Mouse (Mus musculus): ENCODE measurements at regions not wholly inside any gene's neighbourhood (a gene's known extent, or its start where the extent isn't known, plus 50 kb on each side); places are given as distances from the start of the nearest gene placed in this dataset.

GRCm38 (mm10) chr10:11780302-11780701, 437.1 kb downstream of the Epm2a start:
- TF ChIP-seq CTCF (IDR thresholded peaks at IDR 0.05; ENCODE audit: control insufficient read depth, insufficient read depth, insufficient replicate concordance, low read depth, low read length): no peak
- no peak for TF ChIP-seq POLR2A (IDR thresholded peaks at IDR 0.05; ENCODE audit: control insufficient read depth, low read depth, low read length)

Data from testis, adult 2 months (tissue).